Mouse (Mus musculus) stomach, postnatal 0 days (tissue): ENCODE results near the gene Mrpl49.

Experiments
- CTCF ChIP-seq: IDR thresholded peaks from 2 replicates; pipeline ENCODE4 v1.5.1; 2016; ENCODE audit warnings: antibody characterized with exemption, low read depth, mild to moderate bottlenecking, moderate library complexity
- EP300 ChIP-seq: optimal IDR thresholded peaks from 2 replicates; pipeline ENCODE3; 2016; ENCODE audit warnings: antibody characterized with exemption

DNA sequence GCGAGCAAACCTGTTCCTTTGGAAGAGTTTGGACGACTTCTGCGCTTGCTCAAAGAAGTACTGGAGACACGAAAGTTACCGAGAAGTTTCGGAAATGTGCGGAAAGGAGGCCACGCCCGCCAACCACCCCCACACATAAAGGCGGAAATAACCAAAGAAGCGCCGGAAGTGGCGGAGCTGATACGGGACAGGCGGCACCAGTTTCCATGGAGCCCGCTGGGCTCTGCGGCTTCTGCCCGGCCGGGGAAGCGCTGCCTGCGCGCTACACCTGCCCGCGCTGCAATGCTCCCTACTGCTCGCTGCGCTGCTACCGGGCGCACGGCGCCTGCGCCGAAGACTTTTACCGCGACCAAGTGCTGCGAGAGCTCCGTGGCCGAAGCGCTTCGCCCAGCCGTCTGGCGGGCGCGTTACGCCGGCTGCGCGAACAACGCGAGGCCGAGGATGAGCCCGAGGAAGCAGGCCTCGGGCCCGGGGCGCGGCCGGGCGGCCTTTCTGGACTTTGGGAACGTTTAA is 3.5 kb upstream of the Mrpl49 start, which contains the start of gene Znhit2:
- TF ChIP-seq EP300 (peak; percentile 53), CTCF (no peak; the same call in 1 of the 2 replicates)
